Mouse (Mus musculus) CH12.LX (cell line): ENCODE measurements around the gene Zbtb20. TPM values are rescaled to one million over a fixed set of nuclear protein-coding genes. Genes with fewer than 3 reads are reported as not detected.

Source experiments
- DNase-seq: peaks from one replicate; pipeline ENCODE4 v3.0.0-alpha.2; 2013; ENCODE audit errors: extremely low read depth
- H3K27ac ChIP-seq: 2 replicates; pipeline ENCODE4 v1.5.1; 2012; ENCODE audit warnings: low read depth, mild to moderate bottlenecking, control low read depth, moderate library complexity; ENCODE audit not compliant: insufficient read depth
- H3K27me3 ChIP-seq: replicated peaks from 2 replicates; pipeline ENCODE3; 2012; ENCODE audit warnings: inconsistent platforms
- H3K36me3 ChIP-seq, 2 experiments: replicated peaks in 1 of 2; 2 replicates each; pipeline versions ENCODE3 to v1.6.1; 2012; ENCODE audit warnings: inconsistent platforms in 1 of 2, low read length in 1 of 2, mild to moderate bottlenecking in 1 of 2, mixed read lengths in 1 of 2, moderate library complexity in 1 of 2; ENCODE audit not compliant: control insufficient read depth in 1 of 2, insufficient read depth in 1 of 2
- H3K4me1 ChIP-seq, 2 experiments: 2 replicates each; pipeline ENCODE4 v1.6.1; 2012; ENCODE audit warnings: inconsistent platforms in 1 of 2, moderate library complexity in 1 of 2; ENCODE audit not compliant: insufficient read depth in 2 of 2, control insufficient read depth in 1 of 2
- H3K4me2 ChIP-seq: 2 replicates; pipeline ENCODE4 v1.6.1; 2012; ENCODE audit warnings: low read depth, mild to moderate bottlenecking, control low read depth; ENCODE audit not compliant: poor library complexity, insufficient read depth, severe bottlenecking
- H3K4me3 ChIP-seq, 3 experiments: fragments of 150-350 bp in 1 of 3; sonication (generic) in 1 of 3; replicated peaks in 1 of 3; 2 replicates each; pipeline versions ENCODE3 to v1.5.1; 2011 to 2012; ENCODE audit warnings: low read depth in 2 of 3, low read length in 2 of 3, mild to moderate bottlenecking in 2 of 3, moderate library complexity in 2 of 3, control low read depth in 1 of 3, improper control_type of control experiment in 1 of 3, inconsistent platforms in 1 of 3, mixed read lengths in 1 of 3; ENCODE audit not compliant: poor library complexity in 1 of 3
- H3K79me2 ChIP-seq: replicated peaks from 2 replicates; pipeline ENCODE4 v1.6.1; 2012; ENCODE audit warnings: mild to moderate bottlenecking, moderate library complexity; ENCODE audit not compliant: control insufficient read depth, poor library complexity, insufficient read depth, severe bottlenecking; ENCODE audit errors: extremely low read depth
- H3K9ac ChIP-seq: 2 replicates; pipeline ENCODE4 v1.6.1; 2012; ENCODE audit warnings: low read depth, mild to moderate bottlenecking, control low read depth, moderate library complexity; ENCODE audit not compliant: insufficient read depth
- H3K9me3 ChIP-seq: replicated peaks from 2 replicates; pipeline ENCODE3; 2012; ENCODE audit warnings: low read length, inconsistent platforms, mixed read lengths
- BHLHE40 ChIP-seq: IDR thresholded peaks from 2 replicates; pipeline ENCODE4 v1.6.1; 2011; ENCODE audit warnings: mild to moderate bottlenecking, low read depth, low read length, improper control_type of control experiment
- CHD1 ChIP-seq: IDR thresholded peaks from 2 replicates; pipeline ENCODE4 v1.6.1; 2012; ENCODE audit warnings: low read depth, low read length, improper control_type of control experiment, inconsistent platforms
- CTCF ChIP-seq, 2 experiments: IDR thresholded peaks in 1 of 2; conservative IDR thresholded peaks in 1 of 2; 2 replicates each; pipeline ENCODE4 v1.5.1; 2011 to 2012; ENCODE audit warnings: low read depth in 2 of 2, low read length in 2 of 2, improper control_type of control experiment in 1 of 2, inconsistent platforms in 1 of 2, mild to moderate bottlenecking in 1 of 2, moderate library complexity in 1 of 2
- ETS1 ChIP-seq: conservative IDR thresholded peaks from 2 replicates; pipeline ENCODE4 v1.6.1; 2012; ENCODE audit warnings: low read depth, mild to moderate bottlenecking, inconsistent platforms, low read length, improper control_type of control experiment, moderate library complexity
- IRF4 ChIP-seq: IDR thresholded peaks from 2 replicates; pipeline ENCODE4 v1.6.1; 2014; ENCODE audit warnings: low read depth, mild to moderate bottlenecking, inconsistent platforms, low read length, improper control_type of control experiment
- MAX ChIP-seq: IDR thresholded peaks from 2 replicates; pipeline ENCODE4 v1.6.1; 2011; ENCODE audit warnings: low read length, improper control_type of control experiment
- MXI1 ChIP-seq: IDR thresholded peaks from 2 replicates; pipeline ENCODE4 v1.6.1; 2011; ENCODE audit warnings: mild to moderate bottlenecking, low read depth, low read length, improper control_type of control experiment
- MYC ChIP-seq: IDR thresholded peaks from 2 replicates; pipeline ENCODE4 v1.6.1; 2011; ENCODE audit warnings: low read depth, mild to moderate bottlenecking, improper control_type of control experiment, low read length
- RAD21 ChIP-seq: IDR thresholded peaks from 2 replicates; pipeline ENCODE4 v1.6.1; 2011; ENCODE audit warnings: low read depth, mild to moderate bottlenecking, low read length, improper control_type of control experiment, moderate library complexity
- TBP ChIP-seq: conservative IDR thresholded peaks from 2 replicates; pipeline ENCODE4 v1.6.1; 2011; ENCODE audit warnings: low read depth, low read length, improper control_type of control experiment
- ZMIZ1 ChIP-seq: IDR thresholded peaks from 2 replicates; pipeline ENCODE4 v1.6.1; 2012; ENCODE audit warnings: low read depth, mild to moderate bottlenecking, inconsistent platforms, low read length, improper control_type of control experiment
- dilution Hi-C: fragments of 300-500 bp; cut with MboI; formaldehyde crosslinking; loops from 2 replicates; pipeline ENCODE4 v1.14.3; 2020; ENCODE audit warnings: low sequenced_read_pairs; ENCODE audit not compliant: extremely low pct_unique_long_range_greater_than_20kb, extremely low pct_ligation_motif_present
- in situ Hi-C: fragments of 300-500 bp; cut with MboI; formaldehyde crosslinking; loops from 3 replicates; pipeline ENCODE4 v1.14.3; 2019; ENCODE audit warnings: low sequenced_read_pairs, low pct_ligation_motif_present, low pct_unique_long_range_greater_than_20kb, mixed read lengths
- polyA plus RNA-seq: library from polyadenylated mRNA; unstranded; fragments of >175 nt; gene quantifications from 2 replicates; pipeline ENCODE4 v1.2.1, GENCODE M21; 2012; ENCODE audit warnings: low read depth; ENCODE audit not compliant: insufficient read length
- total RNA-seq, 2 experiments: library from RNA; depleted of rRNA; stranded (reverse); fragments of 300-350 nt in 1 of 2; fragments of >200 nt in 1 of 2; gene quantifications; 2 replicates each; pipeline ENCODE4 v1.2.3; 2012 to 2014

Gene Zbtb20
- total and polyA plus RNA-seq, 3 experiments, result 24.9 to 58.0 (median 51.6) TPM

GRCm38 (mm10) chr16:43495175-43495818, 619.6 kb downstream of the Zbtb20 start:
- H3K79me2 ChIP-seq, result peaks cover 60% of the 10 kb centered on the region
- no peaks in the 10 kb centered on the region for H3K27me3 ChIP-seq
- H3K4me1 ChIP-seq, result peaks cover 33 to 90% of the 10 kb centered on the region in 2 experiments
- in situ Hi-C loops (no loop called here), dilution Hi-C loops (no loop called here)
- H3K27ac ChIP-seq, result peak overlapping the region; percentile 69
- H3K4me3 ChIP-seq, result peak overlapping the region in 2 of 3 experiments; percentile 5 to 14
- peaks cover 0 to 6% of the 10 kb centered on the region in 2 experiments for H3K36me3 ChIP-seq
- H3K4me2 ChIP-seq, result peak overlapping the region; percentile 58
- no peaks in the 10 kb centered on the region for H3K9me3 ChIP-seq
- TF ChIP-seq MXI1, result peak; percentile 60; the same call in 1 of the 2 replicates
- TF ChIP-seq BHLHE40, result peak; percentile 79
- peak; percentile 66; the same call in 1 of the 2 replicates for TF ChIP-seq ETS1
- TF ChIP-seq CTCF (conservative IDR thresholded peaks at IDR 0.05 in 1 of 2, IDR thresholded peaks at IDR 0.05 in 1 of 2; ENCODE audit: low read depth in 2 of 2, low read length in 2 of 2), result no peak
- 0 out of 2 replicates have a peak, but pooled peaks have one; percentile 5 for TF ChIP-seq IRF4
- no peak for TF ChIP-seq RAD21
- TF ChIP-seq MYC, result peak; percentile 97
- TF ChIP-seq MAX, result peak; percentile 91
- 0 out of 2 replicates have a peak, but pooled peaks have one; percentile 28 for TF ChIP-seq TBP
- H3K9ac ChIP-seq, result peak overlapping the region; percentile 77
- no peak for DNase-seq

GRCm38 (mm10) chr16:43497093-43497492, 621.4 kb downstream of the Zbtb20 start:
- in situ Hi-C loops (no loop called here), dilution Hi-C loops (no loop called here)
- DNase-seq, result no peak
- Histone ChIP-seq H3K27me3 (no peaks in the 10 kb centered on the region), H3K27ac (peak overlapping the region; percentile 18), H3K4me2 (peak overlapping the region; percentile 2), H3K79me2 (peaks cover 67% of the 10 kb centered on the region), H3K36me3 (peaks cover 0 to 6% of the 10 kb centered on the region in 2 experiments), H3K9me3 (no peaks in the 10 kb centered on the region), H3K4me1 (peaks cover 33 to 85% of the 10 kb centered on the region in 2 experiments), H3K4me3 (no peak overlapping the region), H3K9ac (peak overlapping the region; percentile 21; the same call in 1 of the 2 replicates)
- peak; percentile 63; the same call in 1 of the 2 replicates for TF ChIP-seq CHD1
- no peak for TF ChIP-seq ZMIZ1
- TF ChIP-seq BHLHE40, result 0 out of 2 replicates have a peak, but pooled peaks have one; percentile 14
